Mouse (Mus musculus) thymus, adult 2 months (tissue): Measurements from ENCODE around the gene Duoxa1. TPM values are rescaled to one million over a fixed set of nuclear protein-coding genes. Genes with fewer than 3 reads are reported as not detected.

ENCODE experiments used
- DNase-seq: peaks from one replicate; pipeline ENCODE4 v3.0.0; 2021
- H3K27ac ChIP-seq: fragments of 200-500 bp; 2 replicates; pipeline ENCODE4 v1.5.1; 2012; ENCODE audit warnings: low read length, control low read depth; ENCODE audit not compliant: control insufficient read depth, insufficient read depth
- H3K27me3 ChIP-seq: fragments of 200-500 bp; 2 replicates; pipeline ENCODE4 v1.6.1; 2012; ENCODE audit warnings: mild to moderate bottlenecking, low read length, moderate library complexity, mixed read lengths; ENCODE audit not compliant: control insufficient read depth, insufficient read depth
- H3K36me3 ChIP-seq: fragments of 200-500 bp; 2 replicates; pipeline ENCODE4 v1.6.1; 2012; ENCODE audit warnings: mild to moderate bottlenecking, low read length, moderate library complexity; ENCODE audit not compliant: control insufficient read depth, insufficient read depth
- H3K4me1 ChIP-seq: fragments of 200-500 bp; replicated peaks from 2 replicates; pipeline ENCODE4 v1.6.1; 2012; ENCODE audit warnings: low read length; ENCODE audit not compliant: control insufficient read depth, insufficient read depth
- H3K4me3 ChIP-seq: fragments of 200-500 bp; 2 replicates; pipeline ENCODE4 v1.5.1; 2012; ENCODE audit warnings: mild to moderate bottlenecking, low read length, control low read depth, moderate library complexity; ENCODE audit not compliant: control insufficient read depth, insufficient read depth
- CTCF ChIP-seq: fragments of 200-500 bp; IDR thresholded peaks from 2 replicates; pipeline ENCODE4 v1.5.1; 2012; ENCODE audit warnings: mild to moderate bottlenecking, control low read depth, low read length, moderate library complexity, borderline replicate concordance; ENCODE audit not compliant: control insufficient read depth, poor library complexity, insufficient read depth; ENCODE audit errors: extremely low read depth
- POLR2A ChIP-seq: fragments of 200-500 bp; IDR thresholded peaks from 2 replicates; pipeline ENCODE4 v1.6.1; 2012; ENCODE audit warnings: mild to moderate bottlenecking, low read length, control low read depth, moderate library complexity; ENCODE audit not compliant: control insufficient read depth, poor library complexity, insufficient read depth; ENCODE audit errors: extremely low read depth
- WGBS: fragments of 180-500 bp; shearing (Covaris S2); methylation state at CpG from one replicate; pipeline ENCODE4 v1.1.7; 2018; 5-methylcytosine and 5-hydroxymethylcytosine counted together
- polyA plus RNA-seq: library from polyadenylated mRNA; depleted of rRNA; stranded (reverse); fragments of >200 nt; gene quantifications from 2 replicates; pipeline ENCODE4 v1.2.3, GENCODE M21; 2012

Gene Duoxa1
- polyA plus RNA-seq, 1 experiment, result 5.3 TPM

DNA sequence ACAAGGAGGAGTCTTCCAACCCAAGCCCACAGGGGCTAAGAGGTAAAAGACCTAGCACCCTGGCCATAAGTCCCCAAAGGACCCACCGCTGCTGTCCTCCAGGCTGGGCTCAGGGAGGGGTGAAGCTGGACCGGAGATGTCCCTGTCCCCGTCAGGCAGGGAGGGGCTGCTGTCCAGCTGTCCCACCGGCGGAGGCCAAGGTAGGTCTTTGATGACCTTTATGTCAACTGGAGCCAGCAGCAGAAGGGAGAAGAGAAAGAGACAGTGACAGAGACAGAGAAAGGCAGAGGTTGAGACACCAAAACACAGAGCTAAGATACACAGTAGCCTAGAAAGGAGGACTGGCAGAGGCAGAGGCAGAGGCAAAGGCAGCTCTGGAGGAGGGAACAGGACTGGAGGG, 41.9 kb upstream of the Duoxa1 start:
- DNase-seq, result no peak
- no peaks in the 10 kb centered on the region for H3K27me3 ChIP-seq
- H3K4me1 ChIP-seq, result peaks cover 26% of the 10 kb centered on the region
- TF ChIP-seq POLR2A, result no peak
- no peak for TF ChIP-seq CTCF
- H3K27ac ChIP-seq, result no peak overlapping the region
- H3K4me3 ChIP-seq, result no peak overlapping the region
- peaks cover 5% of the 10 kb centered on the region; the same call in 1 of the 2 replicates for H3K36me3 ChIP-seq
- over 99% methylated on average over 5 of the region's 5 CpGs for WGBS

DNA sequence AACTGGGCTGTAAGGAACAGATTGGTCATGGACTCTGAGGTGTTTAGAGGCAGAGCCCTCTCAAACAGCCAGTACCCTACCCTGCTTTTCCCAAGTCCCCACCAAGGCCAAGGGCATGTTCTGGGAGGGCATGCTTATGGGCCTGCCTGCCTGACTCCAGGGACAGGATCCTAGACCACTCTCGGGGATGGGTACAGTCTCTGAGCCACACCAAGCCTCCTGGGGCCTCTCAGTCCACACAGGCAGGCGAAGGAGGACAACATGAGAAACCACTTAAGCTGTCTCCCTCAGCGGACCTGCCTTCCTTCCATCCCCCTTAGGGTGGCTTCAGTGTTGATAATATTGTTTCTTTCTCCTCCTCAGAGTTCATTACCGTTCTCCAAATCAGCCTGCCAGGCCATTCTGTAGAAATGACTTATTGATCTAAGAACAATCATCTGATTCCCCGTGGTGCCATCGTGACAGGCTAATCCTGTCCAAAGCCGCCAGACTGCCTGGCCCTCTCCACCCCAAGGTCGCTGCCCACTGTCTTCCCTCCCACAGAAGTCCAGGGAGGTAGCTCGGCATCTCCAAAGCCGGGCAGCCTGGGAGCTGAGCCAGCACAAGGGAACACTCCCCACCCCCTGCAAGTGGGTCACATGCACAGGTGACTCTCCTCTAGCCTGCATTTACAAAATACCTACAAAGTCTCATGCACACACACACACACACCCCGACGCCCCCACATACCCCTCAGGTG, 40.8 kb upstream of the Duoxa1 start:
- Histone ChIP-seq H3K36me3 (peaks cover 5% of the 10 kb centered on the region; the same call in 1 of the 2 replicates), H3K4me3 (no peak overlapping the region), H3K27ac (no peak overlapping the region), H3K4me1 (peaks cover 22% of the 10 kb centered on the region), H3K27me3 (no peaks in the 10 kb centered on the region)
- TF ChIP-seq POLR2A, result no peak
- no peak for TF ChIP-seq CTCF
- no peak for DNase-seq
- WGBS, result 88% methylated on average over 12 of the region's 12 CpGs

DNA sequence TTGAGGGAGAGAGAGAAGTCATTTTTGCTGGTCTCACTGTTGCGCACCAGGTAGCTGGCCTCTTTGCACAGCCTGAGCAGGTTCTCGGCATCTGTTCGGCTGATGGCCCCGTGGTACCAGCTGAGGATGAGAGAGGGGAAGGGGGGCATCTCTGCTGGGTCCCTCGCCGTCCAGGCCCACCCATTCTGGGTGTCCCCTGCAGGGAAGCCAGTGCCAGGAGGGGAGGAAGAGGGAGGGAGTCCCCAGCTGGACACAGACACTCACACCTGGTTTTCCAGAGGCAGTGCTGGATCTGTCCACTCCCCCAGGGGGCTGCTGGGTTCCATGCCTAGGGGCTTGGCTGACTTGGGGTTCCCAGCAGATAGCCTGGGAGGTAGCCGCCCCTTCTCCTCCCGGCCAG, 40.2 kb upstream of the Duoxa1 start:
- no peaks in the 10 kb centered on the region for H3K27me3 ChIP-seq
- no peak for TF ChIP-seq POLR2A
- TF ChIP-seq CTCF, result no peak
- 96% methylated on average over 8 of the region's 8 CpGs for WGBS
- no peak for DNase-seq
- H3K27ac ChIP-seq, result no peak overlapping the region
- peaks cover 5% of the 10 kb centered on the region; the same call in 1 of the 2 replicates for H3K36me3 ChIP-seq
- H3K4me3 ChIP-seq, result no peak overlapping the region
- peaks cover 27% of the 10 kb centered on the region for H3K4me1 ChIP-seq

DNA sequence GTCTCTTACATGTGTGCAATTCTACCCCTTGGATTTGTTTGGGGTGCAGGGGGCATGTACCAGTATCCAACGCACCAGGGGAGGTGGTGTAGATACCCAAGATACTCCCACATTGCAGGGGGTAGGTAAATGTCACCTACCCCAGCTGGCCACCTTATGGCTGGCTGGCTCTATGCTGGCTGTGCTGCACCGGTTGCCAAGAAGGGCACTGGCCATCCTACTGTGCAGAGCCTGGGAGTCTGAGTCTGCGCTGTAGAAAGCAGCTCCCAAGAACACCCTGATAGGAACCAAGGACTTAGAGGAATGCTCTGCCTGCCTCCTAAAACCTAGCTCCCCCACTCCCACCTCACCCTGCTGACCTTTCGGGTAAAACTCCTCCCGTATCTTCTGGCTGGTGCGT, 39.5 kb upstream of the Duoxa1 start:
- Histone ChIP-seq H3K4me3 (no peak overlapping the region), H3K27me3 (no peaks in the 10 kb centered on the region), H3K4me1 (peaks cover 29% of the 10 kb centered on the region), H3K27ac (no peak overlapping the region), H3K36me3 (peaks cover 5% of the 10 kb centered on the region; the same call in 1 of the 2 replicates)
- TF ChIP-seq CTCF (no peak), POLR2A (no peak)
- 98% methylated on average over 6 of the region's 6 CpGs for WGBS
- no peak for DNase-seq

DNA sequence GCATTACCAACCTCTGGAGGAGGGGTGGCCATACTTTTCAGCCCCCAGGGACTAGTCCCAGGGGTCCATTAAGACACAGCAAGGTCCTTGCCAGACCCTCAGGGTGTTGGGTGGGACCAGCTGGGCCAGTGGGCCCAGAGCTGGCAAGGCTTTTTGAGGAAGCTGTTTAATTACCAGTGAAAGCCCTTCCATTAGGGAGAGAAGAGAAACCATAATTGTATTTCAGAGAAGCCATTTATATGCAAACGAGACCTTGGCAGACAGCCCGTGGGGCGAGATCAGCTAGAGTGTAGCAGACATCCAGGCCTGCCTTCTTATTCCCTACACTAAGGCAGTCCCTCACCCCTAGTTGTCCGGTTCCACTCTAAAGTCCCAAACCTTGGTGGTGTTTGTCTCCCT, 38.4 kb upstream of the Duoxa1 start:
- WGBS, result 98% methylated on average over 4 of the region's 4 CpGs
- peaks cover 29% of the 10 kb centered on the region for H3K4me1 ChIP-seq
- no peak overlapping the region for H3K4me3 ChIP-seq
- no peak for TF ChIP-seq CTCF
- no peak for TF ChIP-seq POLR2A
- H3K27me3 ChIP-seq, result no peaks in the 10 kb centered on the region
- H3K36me3 ChIP-seq, result peaks cover 3% of the 10 kb centered on the region; the same call in 1 of the 2 replicates
- H3K27ac ChIP-seq, result no peak overlapping the region
- DNase-seq, result no peak

DNA sequence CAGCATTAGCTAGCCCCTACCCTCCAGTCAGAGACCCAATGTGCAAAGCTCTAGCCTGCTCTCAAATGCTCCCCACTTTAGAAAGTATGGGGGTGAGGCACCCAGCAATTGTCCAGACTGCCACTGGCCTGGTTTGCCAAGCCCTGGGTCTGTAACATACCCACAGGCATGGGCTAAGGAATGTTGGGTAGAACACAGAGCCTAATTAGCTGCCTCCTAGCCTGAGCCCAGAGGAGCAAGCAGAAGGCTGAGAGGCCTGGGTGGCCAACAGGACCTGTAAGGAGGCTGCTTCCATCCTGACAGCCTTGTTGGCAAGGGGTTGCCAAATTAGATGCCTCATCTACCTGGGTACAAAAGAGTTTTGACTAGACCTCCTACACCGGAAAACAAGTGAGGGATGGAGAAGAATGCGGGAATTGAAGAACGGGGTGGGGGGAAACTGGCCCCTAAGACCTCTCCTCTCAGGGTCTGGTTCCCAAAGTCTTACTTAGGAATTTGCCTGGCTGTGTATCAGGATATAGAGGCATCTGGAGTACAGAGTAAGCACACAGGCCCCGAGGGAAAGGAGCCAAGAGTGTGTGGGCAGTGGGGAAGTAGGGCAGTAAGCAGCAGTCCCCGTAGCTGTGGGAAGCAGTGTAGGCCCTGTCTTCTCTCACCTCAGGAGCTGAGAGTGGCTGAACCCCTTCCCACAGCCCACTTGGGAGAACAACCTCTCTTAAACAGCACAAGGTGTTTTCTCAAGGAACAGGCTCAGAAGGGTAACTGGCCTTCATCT, 37.8 kb upstream of the Duoxa1 start:
- no peak for DNase-seq
- peaks cover 25% of the 10 kb centered on the region for H3K4me1 ChIP-seq
- H3K27ac ChIP-seq, result no peak overlapping the region
- TF ChIP-seq CTCF, result no peak
- no peak for TF ChIP-seq POLR2A
- H3K27me3 ChIP-seq, result no peaks in the 10 kb centered on the region
- H3K36me3 ChIP-seq, result no peaks in the 10 kb centered on the region
- H3K4me3 ChIP-seq, result no peak overlapping the region
- 86% methylated on average over 5 of the region's 5 CpGs for WGBS
